Mouse (Mus musculus) B cell, adult 2 months (primary cell): Measurements from ENCODE around the gene Klf16.
A peak's percentile ranks its signal among the peaks of the same experiment; 100 is the strongest.
"Not testable (repeated sequence)": the region's sequence is repeated elsewhere in the genome, so short reads cannot be mapped to it uniquely, and the experiment has no call there.

Source experiments
- DNase-seq, 2 experiments: peaks; one replicate each; pipeline ENCODE4 v3.0.0; 2022

Gene Klf16

DNA sequence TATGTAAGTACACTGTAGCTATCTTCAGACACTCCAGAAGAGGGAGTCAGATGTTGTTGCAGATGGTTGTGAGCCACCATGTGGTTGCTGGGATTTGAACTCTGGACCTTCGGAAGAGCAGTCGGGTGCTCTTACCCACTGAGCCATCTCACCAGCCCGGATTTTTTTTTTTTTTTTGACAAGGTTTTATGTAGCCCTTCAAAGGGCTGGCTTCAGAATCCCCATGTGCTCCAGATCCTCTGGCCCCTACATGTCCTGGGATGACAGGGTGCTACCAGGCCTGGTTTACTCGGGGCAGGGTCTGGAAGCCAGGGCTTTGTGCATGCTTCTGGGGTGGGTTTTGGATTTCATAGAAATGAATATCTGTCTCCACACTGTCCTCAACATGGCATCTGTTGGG lies 28.6 kb upstream of the Klf16 start, which contains the start of gene Gm49322:
TSS of gene Gm49322 (plus strand) at position 301 of the 400 bp plus-strand sequence.
- DNase-seq: not testable (repeated sequence)

DNA sequence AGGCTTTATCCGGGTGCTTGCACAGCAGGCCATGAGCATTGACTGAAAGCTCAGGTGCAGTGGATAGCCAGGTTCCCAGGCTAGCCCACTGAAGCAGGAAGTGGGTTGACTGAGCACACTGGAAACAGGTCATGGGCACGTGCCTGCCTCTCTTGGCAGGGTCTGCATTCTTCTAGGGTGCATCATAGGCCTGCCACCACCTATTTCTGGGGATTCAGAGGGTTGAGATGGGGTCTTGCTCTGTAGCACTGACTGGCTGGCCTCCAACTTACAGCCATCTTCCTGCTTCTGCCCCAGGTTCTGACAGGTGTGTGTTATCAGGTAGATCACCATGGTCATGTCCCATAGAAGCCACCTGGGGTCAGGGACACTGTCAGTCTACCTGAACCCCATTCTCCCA lies 27.9 kb upstream of the Klf16 start:
- no peak for DNase-seq

DNA sequence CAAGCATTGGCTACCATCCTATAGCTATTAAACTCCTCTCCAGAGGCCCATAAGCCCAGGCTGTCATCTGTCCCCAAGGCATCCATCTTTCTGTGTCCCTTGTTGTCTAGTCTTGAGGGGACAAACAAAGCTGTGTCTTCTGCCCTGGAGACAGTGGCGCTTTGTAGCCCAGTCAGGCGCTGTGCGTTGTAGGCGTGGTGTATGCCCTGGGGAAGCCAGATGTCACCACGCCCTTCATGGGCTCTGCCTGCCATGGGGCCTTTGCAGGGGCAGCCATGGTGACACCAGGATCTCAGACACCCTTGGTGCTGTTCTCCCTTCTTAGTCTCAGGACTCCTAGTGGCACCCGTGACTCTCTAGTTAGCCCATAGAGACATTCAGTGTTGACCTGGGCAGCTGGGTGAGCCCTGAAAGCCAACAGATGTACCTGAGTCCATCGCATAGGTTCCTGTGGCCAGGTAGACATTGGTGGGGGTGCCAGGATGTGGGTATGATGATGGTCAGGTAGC lies 26.9 kb upstream of the Klf16 start:
- DNase-seq: peak; percentile 75 to 76

DNA sequence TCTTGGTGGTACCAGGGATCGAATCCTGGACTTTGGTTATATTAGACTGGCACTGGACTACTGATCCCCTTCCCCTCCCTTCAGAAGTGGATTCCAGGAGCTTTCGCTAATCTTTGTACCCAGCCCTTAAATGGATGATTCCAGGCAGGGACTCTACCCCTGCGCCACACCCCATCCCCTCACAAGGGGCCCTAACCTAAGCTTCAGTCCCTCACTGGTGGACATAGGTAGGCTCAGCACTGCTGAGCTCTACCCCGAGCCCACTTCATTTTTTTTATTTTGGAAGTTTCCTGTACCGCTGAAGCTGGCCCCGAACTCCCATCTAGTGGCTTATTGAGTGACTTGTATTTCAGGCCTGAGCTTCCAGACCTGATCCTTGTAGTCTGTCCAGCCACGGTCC lies 26.2 kb upstream of the Klf16 start:
- DNase-seq: no peak

DNA sequence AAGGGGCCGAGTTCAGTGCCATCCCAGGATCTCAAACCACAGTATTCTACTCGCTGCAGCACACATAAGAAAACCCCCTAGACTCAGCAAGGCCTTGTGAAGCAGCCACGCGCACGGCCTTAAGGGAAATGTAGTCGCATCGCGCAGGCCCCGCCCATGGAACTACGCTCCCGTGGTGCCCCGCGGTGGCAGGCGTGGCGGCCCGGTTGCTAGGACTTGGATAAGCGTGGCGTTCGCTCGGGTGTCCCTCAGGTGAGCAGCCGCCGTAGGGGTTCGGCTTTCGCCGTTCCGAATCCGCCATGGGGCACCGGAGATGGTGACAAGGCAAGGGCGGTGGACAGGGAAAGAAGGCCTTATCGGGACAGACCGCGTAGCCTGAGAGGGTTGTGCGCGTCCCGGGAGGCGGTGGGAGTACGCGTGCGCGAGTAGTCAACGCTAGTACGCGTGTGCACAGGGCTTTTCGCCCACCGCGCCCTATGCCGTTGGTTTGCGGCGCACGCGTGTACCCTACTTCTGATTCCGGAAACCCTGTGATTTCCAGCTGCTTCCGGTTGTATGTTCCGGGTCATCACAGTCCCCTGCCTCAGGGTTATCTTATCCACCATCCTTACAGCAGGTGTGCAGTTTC lies 25.7 kb upstream of the Klf16 start, which contains the start of the genes Scamp4 and Adat3:
TSS of gene Scamp4 (plus strand) at position 175 of the 628 bp plus-strand sequence.
TSS of gene Adat3 (plus strand) at position 183 of the 628 bp plus-strand sequence.
- peak; percentile 97 to 98 for DNase-seq

DNA sequence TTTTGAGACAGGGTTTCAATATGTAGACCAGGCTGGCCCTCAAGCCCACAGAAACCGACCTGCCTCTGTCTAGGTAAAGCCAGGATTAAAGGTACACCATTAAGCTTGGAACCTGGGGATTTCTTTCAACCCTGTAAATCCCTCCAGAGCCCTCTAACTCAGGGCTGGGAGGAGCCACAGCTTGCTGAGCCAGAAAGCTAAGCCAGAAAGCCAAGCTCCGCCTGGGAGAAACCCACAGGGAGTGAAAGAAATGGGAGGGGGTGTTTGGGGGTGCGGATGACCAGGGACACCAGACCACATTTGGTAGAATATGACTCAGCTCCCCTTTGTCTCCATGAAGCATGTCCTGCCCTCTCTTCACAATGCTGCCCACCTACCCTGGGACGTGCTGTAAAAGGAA lies 19.2 kb upstream of the Klf16 start:
- no peak for DNase-seq

DNA sequence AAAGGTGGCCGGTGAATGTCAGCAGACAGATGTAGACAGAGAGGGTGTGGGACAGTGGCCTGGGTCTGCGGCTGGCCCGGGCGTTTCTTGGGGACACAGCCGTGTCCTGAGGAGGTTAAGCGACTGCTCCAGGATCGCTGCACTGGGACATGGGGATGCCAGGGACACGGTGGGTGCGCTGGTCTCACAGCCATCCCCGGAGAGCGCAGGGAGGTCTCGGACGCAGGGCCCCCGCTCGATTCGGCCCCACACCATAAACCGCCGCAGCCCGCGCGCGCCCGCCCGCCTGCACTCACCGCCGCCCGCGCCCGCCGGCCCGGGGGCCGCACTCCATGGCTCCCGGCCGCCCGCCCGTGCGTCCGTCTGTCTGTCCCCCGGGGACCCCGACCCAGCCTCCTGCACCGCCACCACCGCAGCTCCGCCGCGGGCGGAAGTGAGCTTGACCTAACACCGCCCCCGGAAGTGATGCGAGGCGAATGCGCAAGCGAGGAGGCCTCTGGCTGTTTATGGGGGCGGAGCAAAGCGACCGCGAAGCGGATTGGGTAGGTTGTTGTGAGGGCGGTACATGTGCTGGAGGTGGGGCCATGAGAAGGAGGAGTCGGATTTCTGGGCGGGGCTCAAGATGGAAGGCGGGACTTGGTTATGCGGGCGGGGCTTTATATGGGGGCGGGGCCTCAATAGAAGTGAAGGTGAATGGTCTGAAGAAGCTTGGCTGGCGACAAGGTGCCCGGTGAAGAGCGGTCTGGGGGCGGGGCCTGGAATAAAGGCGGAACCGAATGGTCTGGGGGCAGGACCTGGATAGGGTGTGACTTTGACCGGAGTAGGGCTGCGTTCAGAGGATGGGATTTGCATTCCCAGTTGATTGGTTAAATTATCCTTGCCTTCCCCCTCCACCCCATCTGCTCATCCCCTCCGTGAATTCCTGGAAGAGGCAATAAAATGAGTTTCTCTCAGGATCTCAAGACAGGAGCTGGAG lies 13.0 kb upstream of the Klf16 start, which contains the start of gene Abhd17a:
TSS of gene Abhd17a (minus strand) at position 463 of the 976 bp plus-strand sequence.
- DNase-seq: peak; percentile 96 to 97

DNA sequence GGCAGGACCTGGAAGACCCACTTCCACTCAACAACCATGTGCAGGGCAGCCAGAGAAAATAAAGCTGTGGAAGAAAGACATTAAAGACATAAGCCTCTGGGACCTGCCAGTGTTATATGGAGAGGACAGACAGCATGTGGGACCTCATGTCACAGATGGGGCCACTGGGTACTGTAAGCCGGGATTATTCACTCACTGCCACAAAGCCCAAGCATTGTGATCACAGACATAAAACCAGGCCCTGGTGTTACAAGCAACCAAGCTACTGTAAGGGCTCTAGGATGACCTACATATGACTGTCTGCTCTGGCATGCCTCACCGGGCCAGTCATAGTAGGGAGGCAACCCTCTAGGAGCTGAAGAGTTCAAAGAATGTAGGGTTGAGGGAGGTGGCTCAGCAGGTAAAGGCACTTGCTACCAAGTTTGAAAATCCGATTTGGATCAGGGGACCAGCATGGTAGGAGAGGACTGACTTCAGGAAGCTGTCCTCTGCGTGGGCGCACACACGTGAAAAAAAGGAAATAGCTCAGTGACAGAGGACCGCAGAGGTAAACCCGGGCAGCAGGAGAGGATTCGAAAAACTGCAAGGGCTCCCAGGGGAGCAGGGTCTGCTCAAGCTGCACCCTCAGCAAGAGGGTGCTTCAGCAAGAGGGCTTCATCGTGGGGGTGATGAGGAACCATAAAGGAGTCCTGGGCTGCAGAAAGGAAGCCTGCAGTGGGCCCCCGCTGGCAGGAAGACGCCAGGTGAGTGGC lies 12.2 kb upstream of the Klf16 start:
- DNase-seq: peak; percentile 80 to 84

DNA sequence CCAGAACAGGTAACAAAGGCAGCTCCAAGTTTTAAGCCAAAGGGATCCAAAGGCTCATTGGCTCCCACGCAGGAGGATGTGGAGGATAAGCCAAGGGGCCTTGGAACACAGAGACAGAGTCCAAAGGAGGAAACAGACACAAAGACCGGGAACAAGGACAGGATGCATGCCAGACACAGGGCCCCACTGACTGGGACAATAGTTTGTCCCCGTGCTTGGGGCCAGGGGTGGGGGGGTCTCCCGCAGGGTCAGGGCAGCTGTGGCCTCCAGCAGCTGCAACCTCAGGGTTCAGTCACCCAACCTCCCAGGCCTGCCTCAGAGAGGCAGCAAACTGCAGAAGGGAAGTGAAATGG lies 10.2 kb upstream of the Klf16 start:
- DNase-seq: no peak

DNA sequence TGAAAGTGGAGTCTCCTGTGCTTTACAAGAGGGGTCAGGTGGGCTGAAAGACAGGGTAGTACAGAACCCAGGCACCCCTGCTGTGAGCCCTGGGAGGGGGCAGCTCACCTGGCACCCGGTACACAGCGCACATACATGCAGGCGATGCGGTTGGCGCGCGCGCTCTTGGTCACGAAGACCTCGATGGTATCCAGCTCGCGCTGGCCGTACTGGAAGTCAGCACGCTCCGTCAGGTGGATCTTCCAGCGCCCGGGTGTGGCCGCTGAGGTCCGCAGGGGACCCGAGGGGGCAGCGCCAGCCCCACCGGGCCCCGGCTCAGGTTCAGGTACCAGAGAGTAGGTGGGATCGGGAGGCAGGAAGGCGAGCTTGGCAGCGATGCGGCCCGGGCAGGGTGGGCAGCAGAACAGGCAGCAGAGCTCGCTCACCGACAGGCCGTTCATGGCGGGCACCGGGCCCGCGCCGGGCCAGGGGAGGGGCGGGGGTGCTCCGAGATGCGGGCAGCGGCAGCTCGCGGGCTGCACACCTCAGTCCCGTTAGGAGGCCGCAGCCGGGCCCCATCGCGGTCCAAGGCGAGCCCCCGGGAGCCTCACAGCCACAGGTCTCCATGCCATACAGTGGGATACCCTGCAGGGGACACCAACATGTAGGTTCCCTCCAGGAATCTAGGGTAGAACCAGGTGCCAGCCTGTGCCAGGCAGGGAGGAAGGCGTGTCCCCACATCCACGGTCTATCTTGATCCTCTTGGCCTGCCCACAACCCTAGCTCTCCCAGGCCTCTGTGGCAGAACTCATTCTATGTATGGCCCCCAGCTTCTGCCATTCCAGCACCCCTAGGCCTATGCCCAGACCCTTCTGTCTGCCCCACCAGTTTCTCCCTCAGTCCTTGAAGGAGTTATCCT lies 9.5 kb upstream of the Klf16 start:
- DNase-seq: no peak

DNA sequence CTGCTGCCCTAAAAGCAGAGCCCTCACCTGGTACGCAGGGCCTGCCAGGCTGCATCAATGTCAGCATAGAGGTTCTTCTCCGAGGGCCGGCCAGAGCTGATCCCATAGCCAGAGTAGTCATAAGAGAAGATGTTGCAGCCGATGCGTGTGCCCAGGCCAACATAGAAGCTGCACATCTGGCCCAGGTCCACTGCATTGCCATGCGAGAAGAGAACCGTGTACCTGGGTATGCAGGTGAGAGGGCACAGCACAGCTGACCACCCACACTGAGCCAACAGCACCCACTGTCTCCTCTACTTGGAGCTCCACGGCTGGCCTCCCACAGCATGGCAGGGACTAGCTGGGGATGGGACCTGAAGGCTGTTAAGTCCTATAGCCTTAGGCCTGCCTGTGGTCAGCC lies 8.5 kb upstream of the Klf16 start:
- no peak for DNase-seq

DNA sequence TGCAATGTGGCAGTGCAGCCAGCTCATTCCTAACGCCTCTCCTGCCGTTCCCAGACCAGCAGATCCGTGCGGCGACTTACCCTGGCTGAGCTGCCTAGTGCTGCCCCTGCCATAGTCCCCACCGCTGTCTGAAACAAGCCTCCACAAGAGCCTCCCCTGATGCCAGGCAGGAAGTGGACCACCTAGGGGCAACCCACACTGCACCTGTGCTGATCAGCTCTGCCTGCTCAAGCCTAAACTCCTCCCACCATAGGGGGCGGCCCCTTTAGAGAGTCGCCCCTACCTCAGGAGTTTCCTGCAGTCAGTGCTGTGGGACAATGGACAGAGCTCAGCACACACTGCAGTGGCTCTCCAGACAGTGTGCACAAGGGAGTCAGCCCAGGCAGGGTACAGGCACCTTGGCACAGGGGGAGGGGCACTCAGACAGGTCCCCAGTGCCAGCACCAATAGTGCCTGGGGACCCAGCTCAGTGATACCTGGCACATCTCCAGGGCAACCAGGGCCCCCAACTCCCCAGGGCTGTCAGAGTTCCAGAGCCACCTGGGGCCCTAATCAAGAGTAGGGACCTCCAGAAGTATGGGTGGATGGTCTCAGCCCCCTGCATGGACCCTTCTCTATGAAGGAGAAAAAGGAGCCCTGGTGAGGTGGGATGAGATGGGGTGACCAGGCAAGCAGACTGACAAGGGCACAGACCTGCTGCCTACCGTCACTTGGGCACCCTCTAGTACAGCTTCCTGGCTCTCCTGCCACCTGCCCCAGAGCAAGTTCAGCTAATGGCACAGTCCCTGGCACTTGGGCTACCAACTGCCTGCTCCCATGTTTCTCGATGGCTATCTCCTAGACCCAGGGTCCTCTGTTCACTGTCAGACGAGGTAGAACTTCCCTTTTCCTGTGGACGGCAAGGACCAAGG lies 7.8 kb upstream of the Klf16 start:
- no peak for DNase-seq

DNA sequence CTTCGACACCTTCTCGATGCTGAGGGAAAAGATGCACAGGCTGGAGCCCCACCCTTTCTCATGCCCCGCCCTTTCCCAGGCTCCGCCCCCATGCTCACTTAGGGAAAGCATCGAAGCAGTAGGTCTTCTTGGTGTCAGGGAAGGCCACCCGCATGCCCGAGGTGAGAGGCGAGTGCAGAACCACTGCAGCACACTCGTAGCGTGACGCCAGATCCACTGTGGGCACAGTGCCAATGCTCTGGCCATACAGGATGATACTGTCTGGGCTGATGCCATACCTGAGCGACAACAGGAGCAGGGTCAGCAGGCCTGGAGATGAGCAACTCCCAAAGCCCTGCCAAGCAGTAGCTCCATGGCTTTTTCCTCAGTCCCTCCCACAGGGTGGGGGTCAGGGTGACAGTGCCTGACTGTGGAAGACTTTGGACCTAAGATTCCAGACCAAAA lies 6.9 kb upstream of the Klf16 start:
- peak; percentile 34 for DNase-seq

DNA sequence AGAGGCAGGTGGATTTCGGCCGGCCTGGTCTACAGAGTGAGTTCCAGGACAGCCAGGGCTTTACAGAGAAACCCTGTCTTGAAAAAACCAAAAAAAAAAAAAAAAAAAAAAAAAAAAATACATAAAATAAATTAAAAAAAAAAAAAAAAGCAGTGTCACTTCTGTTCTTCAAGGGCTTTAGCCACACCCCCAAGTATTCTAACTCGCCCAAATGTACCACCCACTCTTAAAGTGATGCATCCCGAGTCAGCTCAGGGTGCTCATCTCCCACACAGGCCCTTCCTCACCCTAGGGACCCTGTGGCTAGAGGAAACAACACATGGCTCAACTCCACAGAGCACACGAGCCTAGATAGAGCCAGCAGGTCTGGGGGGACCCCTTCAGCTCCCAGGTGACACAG lies 5.9 kb upstream of the Klf16 start:
- DNase-seq: no peak

DNA sequence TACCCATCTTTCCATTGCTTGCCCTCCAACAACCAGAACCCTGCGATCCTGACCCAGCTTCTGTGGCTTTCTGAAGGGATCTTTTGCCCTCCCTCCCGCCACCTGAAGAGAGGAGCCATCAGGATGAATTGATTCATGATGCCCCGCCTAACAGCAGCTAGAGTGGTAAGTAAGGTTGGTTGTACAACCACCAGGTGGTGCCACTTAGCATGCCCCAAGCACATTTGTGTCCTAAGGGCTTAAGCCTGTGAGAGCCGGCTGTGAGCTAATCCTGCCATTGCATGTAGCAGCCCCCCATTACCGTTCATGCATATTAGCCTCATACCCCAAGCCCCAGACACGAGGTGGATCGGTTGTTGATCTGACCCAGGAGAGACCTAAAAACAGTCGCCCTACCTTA lies 1.8 kb upstream of the Klf16 start:
- DNase-seq: peak; percentile 81 to 85

DNA sequence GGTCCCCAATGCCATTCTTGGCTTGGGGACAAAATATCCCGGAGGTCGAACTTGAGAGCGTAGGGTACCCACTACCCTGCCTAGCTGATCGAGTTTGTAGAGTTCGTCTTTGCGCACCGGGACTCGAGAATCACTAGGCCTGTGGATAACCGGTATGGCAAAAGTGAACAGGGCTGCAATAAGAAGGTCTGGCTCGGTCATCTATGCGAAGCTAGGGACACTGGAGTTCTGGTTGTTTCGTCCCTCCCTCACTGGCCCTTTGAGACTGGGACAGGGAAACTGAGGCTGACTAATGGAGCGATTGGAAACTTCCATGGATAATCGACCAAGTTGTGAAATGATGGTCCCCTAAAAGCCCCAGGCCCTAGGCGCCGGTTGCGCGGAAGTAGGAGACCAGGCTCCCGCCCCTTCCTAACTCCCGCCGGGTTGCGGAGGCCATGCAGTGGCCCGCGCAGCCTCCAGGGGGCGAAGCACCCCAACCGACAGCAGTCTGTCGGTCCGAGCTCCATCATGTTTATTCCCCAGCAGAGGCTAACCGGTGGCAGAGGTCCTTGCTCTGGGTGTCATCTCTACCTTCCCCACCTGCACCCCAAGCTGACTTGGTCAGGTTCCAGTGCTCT lies 1.1 kb upstream of the Klf16 start:
- peak; percentile 91 to 92 for DNase-seq

DNA sequence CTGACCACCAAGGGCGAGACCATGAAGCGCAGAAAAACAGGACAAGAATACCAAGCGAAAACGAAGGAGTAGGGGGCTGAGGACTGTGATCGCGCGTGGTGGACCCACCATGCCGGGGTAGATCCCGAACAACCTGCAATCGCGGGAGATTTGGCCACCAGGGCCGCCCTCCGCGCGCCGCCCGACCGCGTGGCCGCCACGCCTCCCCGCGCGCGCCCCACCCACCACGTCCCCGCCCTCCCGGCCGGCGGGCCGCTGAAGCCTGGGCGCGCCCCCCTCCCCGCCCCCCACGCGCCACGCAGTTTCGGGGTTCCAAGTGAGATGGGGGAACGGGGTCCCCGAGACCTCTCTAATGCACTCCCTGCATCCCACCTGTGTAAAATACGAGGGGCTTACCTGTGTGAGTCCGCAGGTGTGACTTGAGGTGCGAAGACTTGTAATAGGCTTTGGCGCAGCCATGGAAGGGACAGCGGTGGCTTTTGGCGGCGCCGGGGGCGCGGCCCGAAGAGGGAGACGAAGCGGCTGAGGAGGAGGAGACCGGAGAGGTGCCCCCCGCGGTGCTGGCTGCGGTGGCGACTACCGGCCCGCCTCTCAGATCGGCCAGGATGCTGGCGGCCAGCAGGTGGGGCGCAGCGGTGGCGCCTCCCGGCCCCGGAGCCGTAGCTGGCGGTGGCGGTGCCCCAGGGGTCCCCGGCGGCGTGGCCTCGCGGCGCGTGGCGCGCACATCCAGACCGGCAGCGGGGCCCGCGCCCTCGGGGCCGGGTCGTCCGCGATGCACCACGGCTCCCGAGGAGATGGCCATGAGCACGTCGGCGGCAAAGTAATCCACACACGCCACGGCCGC lies 548 bp downstream of the Klf16 start:
- DNase-seq: peak; percentile 77 to 81

DNA sequence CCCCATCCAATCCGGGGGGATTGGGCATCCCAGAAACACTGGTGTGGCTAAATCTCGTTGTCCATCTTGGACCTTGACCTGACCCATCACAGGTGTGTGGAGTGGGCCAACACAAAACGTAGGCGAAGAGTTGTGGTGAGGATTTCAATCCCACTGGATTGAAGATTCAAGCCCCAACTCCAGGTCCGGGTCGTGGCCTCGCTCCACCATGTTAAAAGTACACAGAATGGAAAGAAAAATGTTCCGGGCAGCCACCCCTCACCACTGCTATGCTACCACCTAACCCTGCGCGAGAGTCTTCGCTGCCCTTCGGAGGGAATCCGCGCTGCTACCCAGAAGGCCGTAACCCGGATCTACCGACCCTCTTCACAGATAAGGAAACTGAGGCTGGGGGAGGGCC lies 1.2 kb downstream of the Klf16 start:
- no peak for DNase-seq

DNA sequence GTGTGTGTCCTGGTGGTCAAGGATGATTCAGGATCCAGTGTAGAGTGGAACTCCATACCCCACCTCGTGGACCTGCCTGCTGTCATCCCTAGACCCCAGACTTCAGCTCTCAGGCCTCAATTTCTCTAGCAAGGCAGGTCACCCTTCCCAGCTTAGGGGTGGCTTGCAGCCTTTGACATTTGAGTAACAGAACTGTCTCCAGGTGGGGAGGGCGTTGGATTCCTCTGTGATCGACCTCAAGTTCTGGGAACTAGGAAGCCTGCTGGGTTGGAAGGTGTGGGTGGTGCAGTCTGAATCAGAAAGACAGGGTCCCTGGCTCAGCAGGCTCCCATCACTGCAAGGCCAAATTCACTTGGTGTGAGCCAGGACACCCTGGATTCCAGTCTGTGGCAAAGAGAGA lies 2.2 kb downstream of the Klf16 start:
- no peak for DNase-seq
